Mouse (Mus musculus): ENCODE results near the gene Cadps2. TPM values are rescaled to one million over a fixed set of nuclear protein-coding genes. Genes with fewer than 3 reads are reported as not detected.

The Cadps2 gene
- polyA plus RNA-seq, 1 experiment = 102 TPM

DNA sequence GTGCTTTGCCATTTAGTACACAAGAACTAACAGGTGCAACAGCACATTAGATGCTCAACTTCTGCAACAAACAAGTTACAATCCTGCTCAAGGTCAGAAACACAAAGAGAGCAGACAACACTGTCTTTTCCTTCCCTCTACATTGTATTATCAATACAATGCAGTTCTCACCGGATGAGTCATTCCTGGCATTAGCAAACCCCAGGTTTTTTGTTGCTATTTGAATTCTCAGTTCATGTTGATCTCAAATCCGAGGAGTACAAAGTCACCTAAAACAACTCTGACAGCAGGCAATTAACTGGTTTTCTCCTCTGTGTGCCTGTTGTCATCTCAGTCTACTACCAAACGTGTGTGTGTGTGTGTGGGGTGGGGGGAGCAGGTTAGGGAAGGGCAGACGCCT lies 483.1 kb downstream of the Cadps2 start:
- 41% methylated on average over 4 of the region's 4 CpGs for WGBS
- peaks cover 3% of the 10 kb centered on the region; the same call in 1 of the 2 replicates for H3K4me1 ChIP-seq (ENCODE audit: control insufficient read depth, insufficient read depth, low read length)
- DNase-seq = peak in 1 of 2 experiments; percentile 23
- H3K27me3 ChIP-seq (ENCODE audit: control insufficient read depth, insufficient read depth, low read length) = no peaks in the 10 kb centered on the region
- H3K27ac ChIP-seq (ENCODE audit: insufficient read depth, low read length) = no peak overlapping the region
- H3K4me3 ChIP-seq (replicated peaks; ENCODE audit: insufficient read depth, low read depth, low read length) = no peak overlapping the region
- TF ChIP-seq POLR2A (IDR thresholded peaks at IDR 0.05; ENCODE audit: borderline replicate concordance, insufficient read depth, low read length) (no peak), CTCF (IDR thresholded peaks at IDR 0.05; ENCODE audit: borderline replicate concordance, insufficient read depth, low read depth, low read length) (no peak)

DNA sequence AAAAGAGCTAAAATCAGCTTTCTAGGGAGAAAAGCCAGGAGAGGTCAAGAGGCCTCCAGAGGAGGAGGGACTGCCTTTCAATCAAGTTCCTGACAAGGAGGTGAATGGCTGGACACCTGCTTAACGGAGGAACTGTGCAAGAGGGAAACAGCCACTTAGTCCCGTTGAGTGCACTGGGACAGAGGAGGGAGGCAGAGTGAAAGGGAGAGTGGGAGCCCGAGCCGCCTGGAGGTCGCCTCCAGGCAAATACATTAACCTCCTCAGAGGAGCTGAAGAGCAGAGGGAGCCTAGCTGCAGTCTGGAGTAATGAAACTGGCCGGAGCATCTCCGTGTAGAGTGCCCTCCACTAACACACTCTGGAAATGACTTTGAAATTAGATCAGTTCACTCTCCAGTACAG lies 485.7 kb downstream of the Cadps2 start:
- TF ChIP-seq CTCF (IDR thresholded peaks at IDR 0.05; ENCODE audit: borderline replicate concordance, insufficient read depth, low read depth, low read length) (no peak), POLR2A (IDR thresholded peaks at IDR 0.05; ENCODE audit: borderline replicate concordance, insufficient read depth, low read length) (no peak)
- Histone ChIP-seq H3K27me3 (ENCODE audit: control insufficient read depth, insufficient read depth, low read length) (no peaks in the 10 kb centered on the region), H3K4me1 (ENCODE audit: control insufficient read depth, insufficient read depth, low read length) (peaks cover 3% of the 10 kb centered on the region; the same call in 1 of the 2 replicates), H3K4me3 (replicated peaks; ENCODE audit: insufficient read depth, low read depth, low read length) (no peak overlapping the region), H3K27ac (ENCODE audit: insufficient read depth, low read length) (no peak overlapping the region)
- no peak for DNase-seq
- WGBS = 41% methylated on average over 7 of the region's 7 CpGs

DNA sequence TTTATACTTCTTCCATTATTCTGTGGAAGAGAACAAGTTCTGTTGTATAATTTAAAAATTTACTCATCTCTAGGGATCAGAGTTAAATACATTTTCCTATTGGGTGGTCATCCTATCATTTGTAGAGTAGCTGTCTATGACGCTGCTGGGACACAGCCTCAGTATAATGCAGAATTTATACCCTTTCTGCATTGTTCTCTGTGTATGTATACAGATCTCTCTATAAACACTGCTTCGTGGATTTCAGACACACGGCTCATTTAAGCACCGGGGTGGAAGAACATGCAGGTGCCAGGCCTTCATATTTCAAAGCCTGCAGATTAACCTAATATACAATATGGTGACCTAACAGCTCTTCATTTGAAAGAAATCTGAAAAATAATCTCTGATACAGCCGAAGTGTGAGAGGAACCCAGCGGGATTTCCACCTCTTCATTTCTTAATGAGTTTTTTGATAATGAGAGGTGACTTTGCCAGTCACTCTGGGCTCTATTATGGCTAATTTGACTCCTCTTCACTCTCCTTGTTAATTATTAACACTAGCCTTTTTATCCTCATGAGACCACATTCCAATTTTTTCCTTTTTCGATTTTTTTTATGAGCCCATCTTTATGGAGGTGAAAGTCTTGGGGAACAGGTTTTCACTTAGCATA lies 501.7 kb downstream of the Cadps2 start:
- no peak overlapping the region for H3K27ac ChIP-seq (ENCODE audit: insufficient read depth, low read length)
- no peaks in the 10 kb centered on the region for H3K27me3 ChIP-seq (ENCODE audit: control insufficient read depth, insufficient read depth, low read length)
- TF ChIP-seq POLR2A (IDR thresholded peaks at IDR 0.05; ENCODE audit: borderline replicate concordance, insufficient read depth, low read length) = no peak
- DNase-seq = no peak
- 84% methylated on average over 7 of the region's 7 CpGs for WGBS
- H3K4me3 ChIP-seq (replicated peaks; ENCODE audit: insufficient read depth, low read depth, low read length) = no peak overlapping the region
- no peaks in the 10 kb centered on the region for H3K4me1 ChIP-seq (ENCODE audit: control insufficient read depth, insufficient read depth, low read length)

DNA sequence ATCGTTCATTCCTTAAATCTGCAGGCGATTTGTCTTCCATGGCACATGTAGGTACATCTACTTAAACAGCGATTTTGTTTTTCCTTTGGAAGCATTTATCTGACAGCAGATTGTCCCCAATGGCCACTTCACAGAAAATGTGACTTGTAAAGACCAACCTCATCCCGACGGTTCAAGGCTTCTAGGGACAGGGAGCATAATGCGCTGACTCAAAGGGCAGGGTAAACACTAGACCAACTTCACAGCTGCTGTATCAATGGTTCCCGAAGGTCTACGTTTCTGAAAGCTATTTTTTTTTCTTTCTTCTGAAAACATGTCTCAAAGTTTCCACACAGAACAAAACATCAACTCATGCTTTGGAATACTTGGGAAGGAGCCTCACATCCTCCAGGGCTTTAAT lies 524.3 kb downstream of the Cadps2 start:
- WGBS = 88% methylated on average over 8 of the region's 8 CpGs
- Histone ChIP-seq H3K4me3 (replicated peaks; ENCODE audit: insufficient read depth, low read depth, low read length) (no peak overlapping the region), H3K4me1 (ENCODE audit: control insufficient read depth, insufficient read depth, low read length) (no peaks in the 10 kb centered on the region), H3K27me3 (ENCODE audit: control insufficient read depth, insufficient read depth, low read length) (no peaks in the 10 kb centered on the region), H3K27ac (ENCODE audit: insufficient read depth, low read length) (no peak overlapping the region)
- DNase-seq = no peak
- TF ChIP-seq POLR2A (IDR thresholded peaks at IDR 0.05; ENCODE audit: borderline replicate concordance, insufficient read depth, low read length) (no peak), CTCF (IDR thresholded peaks at IDR 0.05; ENCODE audit: borderline replicate concordance, insufficient read depth, low read depth, low read length) (no peak)

DNA sequence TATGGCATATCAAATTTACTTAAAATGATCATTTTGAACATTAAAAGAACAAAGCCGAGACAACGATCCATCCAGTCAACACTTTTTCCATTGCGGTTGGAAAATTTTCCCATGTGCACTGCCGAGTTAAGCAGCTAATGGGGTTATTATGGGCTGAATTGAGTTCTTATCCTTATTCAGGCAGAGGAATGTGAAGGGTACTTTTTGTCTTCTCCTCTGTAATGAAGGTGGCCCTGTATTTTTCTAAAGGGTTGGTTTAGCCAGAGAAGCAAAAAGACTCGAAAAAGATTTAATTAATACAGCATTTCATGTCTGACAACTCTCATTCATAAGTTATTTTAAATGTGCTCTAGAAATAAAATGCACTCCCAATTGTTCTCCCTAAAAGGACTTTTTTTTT lies 524.9 kb downstream of the Cadps2 start:
- no peaks in the 10 kb centered on the region for H3K4me1 ChIP-seq (ENCODE audit: control insufficient read depth, insufficient read depth, low read length)
- WGBS = 60% methylated on average over 5 of the region's 5 CpGs
- no peak for DNase-seq
- H3K27ac ChIP-seq (ENCODE audit: insufficient read depth, low read length) = no peak overlapping the region
- H3K4me3 ChIP-seq (replicated peaks; ENCODE audit: insufficient read depth, low read depth, low read length) = no peak overlapping the region
- no peaks in the 10 kb centered on the region for H3K27me3 ChIP-seq (ENCODE audit: control insufficient read depth, insufficient read depth, low read length)
- TF ChIP-seq POLR2A (IDR thresholded peaks at IDR 0.05; ENCODE audit: borderline replicate concordance, insufficient read depth, low read length) (no peak), CTCF (IDR thresholded peaks at IDR 0.05; ENCODE audit: borderline replicate concordance, insufficient read depth, low read depth, low read length) (no peak)

DNA sequence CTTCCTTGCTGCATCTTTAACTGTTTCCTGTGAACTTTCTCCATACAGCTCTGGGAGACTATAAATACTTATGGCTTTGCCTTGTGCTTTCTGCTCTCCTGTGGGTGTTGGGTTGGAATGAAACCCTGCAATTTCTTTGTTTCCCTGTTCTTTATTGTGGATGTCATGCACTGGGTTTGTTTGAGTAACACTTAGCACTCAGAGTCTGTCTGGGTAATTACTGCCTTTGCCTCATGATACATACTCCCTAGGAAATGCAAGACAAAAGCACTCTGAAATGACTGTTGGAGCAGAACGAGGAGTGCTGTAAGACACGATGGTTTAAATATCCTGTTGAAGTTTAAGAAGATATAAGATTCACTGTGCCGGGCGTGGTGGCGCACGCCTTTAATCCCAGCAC lies 533.2 kb downstream of the Cadps2 start:
- no peak overlapping the region for H3K4me3 ChIP-seq (replicated peaks; ENCODE audit: insufficient read depth, low read depth, low read length)
- DNase-seq = no peak
- TF ChIP-seq CTCF (IDR thresholded peaks at IDR 0.05; ENCODE audit: borderline replicate concordance, insufficient read depth, low read depth, low read length) (no peak), POLR2A (IDR thresholded peaks at IDR 0.05; ENCODE audit: borderline replicate concordance, insufficient read depth, low read length) (no peak)
- no peaks in the 10 kb centered on the region for H3K4me1 ChIP-seq (ENCODE audit: control insufficient read depth, insufficient read depth, low read length)
- H3K27me3 ChIP-seq (ENCODE audit: control insufficient read depth, insufficient read depth, low read length) = no peaks in the 10 kb centered on the region
- WGBS = 90% methylated on average over 6 of the region's 6 CpGs
- H3K27ac ChIP-seq (ENCODE audit: insufficient read depth, low read length) = no peak overlapping the region

DNA sequence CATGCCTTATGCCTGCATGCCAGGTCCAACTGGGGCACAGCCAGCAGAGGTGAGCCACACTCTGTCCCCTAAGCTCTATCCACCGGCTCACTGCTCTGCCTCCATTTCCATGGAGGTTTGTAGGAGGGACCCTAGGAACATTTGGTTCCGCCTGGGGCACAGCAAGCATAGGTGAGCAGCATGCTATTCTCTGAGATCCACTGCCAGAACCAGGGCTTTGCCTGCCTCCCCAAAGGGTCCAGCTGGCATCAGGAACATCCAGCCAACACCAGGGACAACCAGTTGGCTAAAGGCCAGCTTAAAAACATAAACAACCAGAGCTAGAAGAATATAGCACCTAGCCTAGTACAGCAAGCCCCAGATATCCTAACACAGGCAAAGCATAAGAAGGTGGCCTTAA lies 540.6 kb downstream of the Cadps2 start:
- no peaks in the 10 kb centered on the region for H3K27me3 ChIP-seq (ENCODE audit: control insufficient read depth, insufficient read depth, low read length)
- H3K4me1 ChIP-seq (ENCODE audit: control insufficient read depth, insufficient read depth, low read length) = no peaks in the 10 kb centered on the region; the same call in 1 of the 2 replicates
- WGBS = 11% methylated on average over 2 of the region's 2 CpGs
- H3K4me3 ChIP-seq (replicated peaks; ENCODE audit: insufficient read depth, low read depth, low read length) = no peak overlapping the region
- peak overlapping the region; percentile 2; the same call in 1 of the 2 replicates for H3K27ac ChIP-seq (ENCODE audit: insufficient read depth, low read length)
- TF ChIP-seq POLR2A (IDR thresholded peaks at IDR 0.05; ENCODE audit: borderline replicate concordance, insufficient read depth, low read length) (no peak), CTCF (IDR thresholded peaks at IDR 0.05; ENCODE audit: borderline replicate concordance, insufficient read depth, low read depth, low read length) (no peak)
- DNase-seq = peak; percentile 49 to 79

DNA sequence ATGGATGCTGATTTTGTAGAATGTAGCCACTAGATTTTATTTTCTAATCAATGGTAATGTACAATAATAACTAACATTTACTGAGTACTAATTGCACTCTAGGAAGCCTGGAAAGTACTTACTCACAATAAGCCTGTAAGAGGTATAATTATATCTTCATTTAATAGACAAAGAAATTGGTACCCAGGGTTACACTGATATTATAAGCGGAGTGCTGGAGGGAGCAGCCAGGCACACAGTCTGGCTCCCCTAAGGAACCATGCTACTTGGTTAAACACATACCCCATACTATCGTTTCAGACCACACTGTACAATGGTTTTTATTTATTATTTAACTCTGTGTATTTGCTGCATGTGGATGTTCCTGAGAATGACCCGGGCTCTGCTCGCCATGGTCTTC lies 544.5 kb downstream of the Cadps2 start:
- H3K27me3 ChIP-seq (ENCODE audit: control insufficient read depth, insufficient read depth, low read length) = no peaks in the 10 kb centered on the region
- H3K4me3 ChIP-seq (replicated peaks; ENCODE audit: insufficient read depth, low read depth, low read length) = no peak overlapping the region
- no peaks in the 10 kb centered on the region; the same call in 1 of the 2 replicates for H3K4me1 ChIP-seq (ENCODE audit: control insufficient read depth, insufficient read depth, low read length)
- DNase-seq = no peak
- no peak overlapping the region for H3K27ac ChIP-seq (ENCODE audit: insufficient read depth, low read length)
- WGBS = 95% methylated on average over 4 of the region's 4 CpGs
- no peak for TF ChIP-seq POLR2A (IDR thresholded peaks at IDR 0.05; ENCODE audit: borderline replicate concordance, insufficient read depth, low read length)
- TF ChIP-seq CTCF (IDR thresholded peaks at IDR 0.05; ENCODE audit: borderline replicate concordance, insufficient read depth, low read depth, low read length) = no peak

Data from cerebellum, adult 2 months (tissue).